Mouse (Mus musculus) myocyte (in vitro differentiated cells): Measurements from ENCODE around the gene Ugt1a6b. TPM values are rescaled to one million over a fixed set of nuclear protein-coding genes. Genes with fewer than 3 reads are reported as not detected.
"Not testable (repeated sequence)": the region's sequence is repeated elsewhere in the genome, so short reads cannot be mapped to it uniquely, and the experiment has no call there.

Source experiments
- H3K27me3 ChIP-seq: one replicate; pipeline ENCODE4 v1.6.1; 2011; ENCODE audit not compliant: control insufficient read depth, insufficient read depth, insufficient read length
- H3K36me3 ChIP-seq: one replicate; pipeline ENCODE4 v1.6.1; 2011; ENCODE audit not compliant: control insufficient read depth, insufficient read depth
- H3K4me2 ChIP-seq: one replicate; pipeline ENCODE4 v1.6.1; 2011; ENCODE audit warnings: low read depth, control low read depth
- H3K4me3 ChIP-seq: one replicate; pipeline ENCODE4 v1.5.1; 2011; ENCODE audit warnings: mild to moderate bottlenecking, control low read depth, moderate library complexity
- H3K79me2 ChIP-seq: one replicate; pipeline ENCODE4 v1.6.1; 2011; ENCODE audit not compliant: control insufficient read depth, insufficient read depth
- H3ac ChIP-seq: one replicate; pipeline ENCODE4 v1.6.1; 2011; ENCODE audit not compliant: control insufficient read depth, insufficient read length
- CEBPB ChIP-seq: IDR thresholded peaks from 2 replicates; pipeline ENCODE4 v1.6.1; 2011; ENCODE audit warnings: mild to moderate bottlenecking, moderate library complexity; ENCODE audit not compliant: poor library complexity, insufficient read depth, severe bottlenecking
- E2F4 ChIP-seq: IDR thresholded peaks from one replicate; pipeline ENCODE4 v1.6.1; 2011; ENCODE audit warnings: mild to moderate bottlenecking, control low read depth, moderate library complexity; ENCODE audit not compliant: insufficient read depth
- MAX ChIP-seq: IDR thresholded peaks from one replicate; pipeline ENCODE4 v1.6.1; 2011; ENCODE audit warnings: low read depth, mild to moderate bottlenecking, control low read depth
- MYOD1 ChIP-seq, 3 experiments: IDR thresholded peaks; one replicate each; pipeline ENCODE4 v1.6.1; 2011; ENCODE audit warnings: control low read depth in 2 of 3, low read depth in 2 of 3, mild to moderate bottlenecking in 2 of 3, moderate library complexity in 1 of 3; ENCODE audit not compliant: insufficient read length in 2 of 3, control insufficient read depth in 1 of 3
- MYOG ChIP-seq, 3 experiments: IDR thresholded peaks; one replicate each; pipeline ENCODE4 v1.6.1; 2011; ENCODE audit warnings: control low read depth in 2 of 3, low read depth in 2 of 3, mild to moderate bottlenecking in 2 of 3; ENCODE audit not compliant: insufficient read length in 2 of 3, control insufficient read depth in 1 of 3, insufficient read depth in 1 of 3
- POLR2A ChIP-seq: IDR thresholded peaks from one replicate; pipeline ENCODE4 v1.6.1; 2011; ENCODE audit warnings: low read depth, mild to moderate bottlenecking, control low read depth, moderate library complexity; ENCODE audit not compliant: insufficient read length
- POLR2AphosphoS2 ChIP-seq: IDR thresholded peaks from one replicate; pipeline ENCODE4 v1.6.1; 2011; ENCODE audit warnings: low read depth, control low read depth; ENCODE audit not compliant: insufficient read length
- REST ChIP-seq: IDR thresholded peaks from one replicate; pipeline ENCODE4 v1.6.1; 2011; ENCODE audit warnings: mild to moderate bottlenecking, control low read depth, moderate library complexity; ENCODE audit not compliant: insufficient read depth, insufficient read length
- SRF ChIP-seq: IDR thresholded peaks from one replicate; pipeline ENCODE4 v1.6.1; 2011; ENCODE audit warnings: low read depth; ENCODE audit not compliant: control insufficient read depth, insufficient read length
- TCF12 ChIP-seq: IDR thresholded peaks from one replicate; pipeline ENCODE4 v1.6.1; 2011; ENCODE audit warnings: mild to moderate bottlenecking, control low read depth; ENCODE audit not compliant: poor library complexity, insufficient read depth, severe bottlenecking
- TCF3 ChIP-seq: IDR thresholded peaks from one replicate; pipeline ENCODE4 v1.6.1; 2011; ENCODE audit warnings: low read depth, control low read depth; ENCODE audit not compliant: insufficient read length
- USF1 ChIP-seq: IDR thresholded peaks from one replicate; pipeline ENCODE4 v1.6.1; 2011; ENCODE audit warnings: low read depth, mild to moderate bottlenecking, control low read depth, moderate library complexity
- polyA plus RNA-seq: library from polyadenylated mRNA; unstranded; fragments of >200 nt; fragmentation: generic; extraction: Trizol; gene quantifications from one replicate; pipeline ENCODE4 v1.2.1, GENCODE M21; 2012; ENCODE audit warnings: missing spikeins

Ugt1a6b gene
- polyA plus RNA-seq, 1 experiment, result 0.04 TPM

GRCm38 (mm10) chr1:88222216-88222615 lies 119.2 kb downstream of the Ugt1a6b start:
- no peaks in the 10 kb centered on the region for H3K36me3 ChIP-seq
- H3ac ChIP-seq, result no peak overlapping the region
- no peak overlapping the region for H3K4me2 ChIP-seq
- H3K4me3 ChIP-seq, result no peak overlapping the region
- TF ChIP-seq MYOG (IDR thresholded peaks at IDR 0.05; ENCODE audit: control insufficient read depth in 1 of 3, insufficient read depth in 1 of 3, insufficient read length in 2 of 3, low read depth in 2 of 3) (no peak), POLR2AphosphoS2 (no peak), TCF12 (no peak), USF1 (no peak), MYOD1 (IDR thresholded peaks at IDR 0.05; ENCODE audit: control insufficient read depth in 1 of 3, insufficient read length in 2 of 3, low read depth in 2 of 3) (no peak), SRF (no peak), POLR2A (no peak), REST (no peak), TCF3 (no peak)
- H3K79me2 ChIP-seq, result no peaks in the 10 kb centered on the region
- H3K27me3 ChIP-seq, result no peaks in the 10 kb centered on the region

GRCm38 (mm10) chr1:88223011-88223515 lies 120.0 kb downstream of the Ugt1a6b start:
- not testable (repeated sequence) for H3K4me2 ChIP-seq, H3K79me2 ChIP-seq, H3ac ChIP-seq, H3K36me3 ChIP-seq, H3K4me3 ChIP-seq, H3K27me3 ChIP-seq

GRCm38 (mm10) chr1:88223591-88223990 lies 120.5 kb downstream of the Ugt1a6b start:
- H3K4me2 ChIP-seq, result no peak overlapping the region
- H3K4me3 ChIP-seq, result no peak overlapping the region
- H3ac ChIP-seq, result no peak overlapping the region
- H3K27me3 ChIP-seq, result no peaks in the 10 kb centered on the region
- no peaks in the 10 kb centered on the region for H3K36me3 ChIP-seq
- H3K79me2 ChIP-seq, result no peaks in the 10 kb centered on the region
- TF ChIP-seq POLR2AphosphoS2 (no peak), MYOG (IDR thresholded peaks at IDR 0.05; ENCODE audit: control insufficient read depth in 1 of 3, insufficient read depth in 1 of 3, insufficient read length in 2 of 3, low read depth in 2 of 3) (no peak), SRF (no peak), TCF12 (no peak), E2F4 (no peak), POLR2A (no peak), CEBPB (no peak)

GRCm38 (mm10) chr1:88224029-88224776 lies 121.2 kb downstream of the Ugt1a6b start:
- Histone ChIP-seq H3K27me3 (no peaks in the 10 kb centered on the region), H3ac (no peak overlapping the region), H3K4me3 (no peak overlapping the region), H3K4me2 (no peak overlapping the region), H3K36me3 (no peaks in the 10 kb centered on the region), H3K79me2 (no peaks in the 10 kb centered on the region)
- TF ChIP-seq MAX, result no peak
- TF ChIP-seq E2F4, result no peak
- TF ChIP-seq MYOG (IDR thresholded peaks at IDR 0.05; ENCODE audit: control insufficient read depth in 1 of 3, insufficient read depth in 1 of 3, insufficient read length in 2 of 3, low read depth in 2 of 3), result no peak
- no peak for TF ChIP-seq MYOD1 (IDR thresholded peaks at IDR 0.05; ENCODE audit: control insufficient read depth in 1 of 3, insufficient read length in 2 of 3, low read depth in 2 of 3)
- no peak for TF ChIP-seq POLR2AphosphoS2
- TF ChIP-seq USF1, result no peak

- not testable (repeated sequence) for H3K79me2 ChIP-seq, H3ac ChIP-seq, H3K4me2 ChIP-seq, H3K27me3 ChIP-seq, H3K36me3 ChIP-seq, H3K4me3 ChIP-seq
Measured at GRCm38 (mm10) chr1:88225301-88225700, 122.2 kb downstream of the Ugt1a6b start.

GRCm38 (mm10) chr1:88225741-88226140 lies 122.7 kb downstream of the Ugt1a6b start:
- no peaks in the 10 kb centered on the region for H3K79me2 ChIP-seq
- H3K4me3 ChIP-seq, result no peak overlapping the region
- H3K36me3 ChIP-seq, result no peaks in the 10 kb centered on the region
- no peak overlapping the region for H3K4me2 ChIP-seq
- no peaks in the 10 kb centered on the region for H3K27me3 ChIP-seq
- no peak overlapping the region for H3ac ChIP-seq
- TF ChIP-seq MYOG (IDR thresholded peaks at IDR 0.05; ENCODE audit: control insufficient read depth in 1 of 3, insufficient read depth in 1 of 3, insufficient read length in 2 of 3, low read depth in 2 of 3), result no peak
- no peak for TF ChIP-seq TCF3
- no peak for TF ChIP-seq E2F4
- no peak for TF ChIP-seq POLR2AphosphoS2
- TF ChIP-seq MAX, result no peak
- no peak for TF ChIP-seq TCF12
- TF ChIP-seq USF1, result no peak
- no peak for TF ChIP-seq CEBPB
